Mouse (Mus musculus): ENCODE results near the gene Pnck.

Pnck gene

DNA sequence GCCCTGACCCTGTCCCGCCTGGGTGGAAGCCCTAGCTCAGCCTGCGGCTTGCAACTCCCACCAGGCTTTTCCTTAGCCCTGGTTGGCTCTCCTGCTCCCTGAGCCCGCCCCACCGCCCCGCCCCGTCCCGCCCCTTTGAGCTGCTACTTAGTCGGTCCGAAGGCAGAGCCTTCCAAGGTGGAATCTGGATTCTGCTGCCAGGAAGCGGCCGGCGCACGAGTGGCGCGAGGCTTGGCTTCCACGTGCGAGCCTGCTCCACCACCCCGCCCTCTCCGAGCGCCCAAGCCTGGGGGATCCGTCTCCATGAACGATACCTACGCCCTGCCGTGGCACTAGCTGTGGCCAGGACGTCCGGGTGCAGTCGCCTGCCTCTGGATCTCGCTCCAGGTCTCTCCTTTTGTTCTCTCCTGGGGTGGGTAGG, 20.7 kb downstream of the Pnck start, which contains the start of gene Dusp9:
Gene Dusp9, plus strand, starts transcription at position 165 of the 421 bp plus-strand sequence.
- peak; percentile 75 for DNase-seq (ENCODE audit: low spot score)

DNA sequence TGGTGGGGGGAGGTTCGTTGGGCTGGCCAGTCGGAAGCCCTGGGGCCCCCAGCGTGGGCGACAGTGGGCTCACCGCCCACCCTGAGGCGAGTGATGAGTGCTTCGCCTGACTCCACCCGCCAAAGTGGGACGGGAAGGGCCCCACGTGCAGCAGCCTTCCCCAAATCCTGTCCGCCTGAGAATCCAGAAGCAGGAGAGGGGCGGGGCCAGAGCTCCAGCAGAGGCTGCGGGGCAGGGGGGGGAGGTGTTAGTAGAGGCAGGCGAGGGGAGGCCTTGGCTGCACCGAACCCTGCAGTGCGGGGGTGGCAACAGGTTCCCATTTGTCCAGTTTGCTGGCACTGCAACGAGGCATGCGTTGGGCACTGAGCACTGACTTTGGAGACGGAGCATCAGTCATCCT, 22.5 kb downstream of the Pnck start:
- DNase-seq (ENCODE audit: low spot score), result peak; percentile 28

DNA sequence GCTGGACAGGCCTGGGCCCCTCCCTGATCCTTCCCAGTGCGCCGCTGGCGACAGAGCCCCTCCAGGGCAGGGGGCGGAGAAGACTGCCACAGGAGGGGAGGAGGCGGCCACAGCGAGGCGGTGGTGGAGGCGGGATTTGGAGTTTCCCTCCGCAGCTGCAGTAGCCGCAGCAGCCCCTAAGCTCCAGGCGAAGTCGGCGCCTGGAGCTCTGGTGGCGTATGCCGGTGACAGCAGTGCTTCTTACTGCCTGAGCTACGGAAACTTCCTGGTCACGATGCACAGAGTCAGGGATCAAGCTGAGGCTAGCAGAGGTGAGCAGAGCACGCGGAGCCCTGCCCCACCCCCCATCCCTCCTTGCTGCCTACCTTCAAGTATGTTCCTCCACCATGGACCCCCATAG, 24.5 kb downstream of the Pnck start:
- peak; percentile 32 for DNase-seq (ENCODE audit: low spot score)

DNA sequence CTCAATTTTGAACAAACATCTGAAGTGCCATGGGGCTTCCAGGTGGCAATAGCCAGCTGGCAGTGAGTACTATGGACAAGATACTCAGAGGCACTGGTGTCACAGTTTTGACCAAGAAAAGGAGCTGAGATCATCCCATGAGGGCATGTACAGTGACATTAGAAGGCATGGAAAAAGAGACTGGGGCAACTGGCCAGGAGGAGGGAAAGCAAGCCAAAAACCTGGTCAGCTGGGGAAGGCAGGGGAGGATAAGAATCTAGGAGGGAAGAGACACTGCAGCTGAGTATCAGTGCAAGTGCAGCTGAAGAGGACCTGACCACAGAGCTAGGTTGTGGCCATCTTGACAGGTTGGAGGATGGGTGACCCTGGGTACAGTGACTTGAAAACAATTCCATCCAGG, 32.9 kb downstream of the Pnck start:
- DNase-seq (ENCODE audit: low spot score), result no peak

DNA sequence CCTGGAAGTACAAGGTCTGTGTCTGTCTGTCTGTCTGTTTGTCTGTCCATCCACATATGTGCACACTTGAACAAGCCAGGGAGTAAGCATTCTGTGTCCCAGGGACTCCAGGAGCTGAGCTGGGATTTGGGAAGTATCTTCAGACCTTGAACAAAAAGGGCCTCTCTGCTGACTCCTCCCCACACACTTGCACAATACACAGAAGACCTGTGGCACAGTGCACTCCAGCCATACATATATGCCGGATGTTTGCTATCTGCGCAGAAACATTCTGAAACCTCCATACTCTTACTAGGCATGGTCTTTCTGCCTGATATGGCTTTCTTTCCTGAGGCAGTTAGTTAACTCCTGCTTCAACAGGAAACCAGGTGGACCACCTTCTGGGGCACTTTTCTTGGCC, 40.0 kb downstream of the Pnck start:
- no peak for DNase-seq (ENCODE audit: low spot score)

DNA sequence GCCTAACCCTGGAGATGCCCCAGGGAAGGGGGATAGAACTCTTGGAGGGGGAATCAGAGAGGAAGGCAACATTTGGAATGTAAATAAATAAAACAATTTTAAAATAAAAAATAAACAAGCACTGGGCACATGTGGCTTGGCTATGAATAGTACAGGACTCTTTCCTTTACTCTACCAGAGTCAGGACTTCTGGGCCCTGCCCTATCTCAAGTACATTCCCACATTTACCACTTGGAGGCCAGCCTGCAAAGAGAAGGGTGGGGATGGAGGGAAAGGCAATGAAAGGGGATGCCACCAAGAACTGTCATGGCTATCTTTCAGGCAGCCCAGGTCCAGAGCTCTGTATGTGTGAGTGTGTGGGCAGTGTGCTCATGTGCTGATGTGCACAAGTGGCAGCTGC, 40.5 kb downstream of the Pnck start:
- no peak for DNase-seq (ENCODE audit: low spot score)

DNA sequence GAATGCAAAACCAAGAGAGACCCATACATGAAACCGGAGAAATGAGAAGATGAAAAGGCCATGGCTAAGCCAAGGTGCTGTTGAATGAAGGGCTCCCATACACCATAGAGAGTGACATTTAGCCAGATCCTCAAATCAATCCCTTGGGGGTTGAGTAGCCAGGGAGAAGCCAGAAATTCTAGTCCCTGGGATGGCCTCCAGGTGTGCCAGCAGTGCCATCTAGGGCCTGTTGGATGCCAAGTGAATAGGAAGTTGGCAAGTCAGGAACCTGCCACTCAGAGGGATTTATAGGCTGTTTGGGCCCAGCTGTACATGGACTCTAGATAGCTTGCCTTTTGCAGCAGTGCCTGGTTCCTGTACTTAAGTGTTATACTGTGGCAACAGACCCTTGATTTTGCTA, 44.0 kb downstream of the Pnck start:
- no peak for DNase-seq (ENCODE audit: low spot score)

DNA sequence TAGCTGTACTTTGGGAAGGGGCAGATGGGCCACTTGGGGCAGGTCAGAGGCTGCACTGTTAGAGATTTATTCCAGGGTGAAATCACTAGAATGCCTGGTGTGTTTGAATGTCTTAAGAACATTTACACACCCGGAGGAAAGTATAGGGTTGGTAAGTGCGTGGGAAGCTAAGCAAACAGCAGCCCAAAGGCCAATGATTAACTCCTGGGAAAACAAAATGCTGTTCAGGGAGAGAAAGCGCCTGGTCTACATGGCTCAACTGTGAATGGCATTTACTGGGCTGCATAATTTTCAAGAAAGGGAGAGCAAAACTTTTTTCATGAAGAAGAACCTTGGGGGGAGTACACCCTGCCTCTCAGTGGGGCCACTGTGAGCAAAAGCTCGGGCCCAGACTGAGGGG, 46.3 kb downstream of the Pnck start:
- DNase-seq (ENCODE audit: low spot score), result no peak

Data from embryo, embryonic 10.5 days (tissue).